Mouse (Mus musculus) CD4-positive naive resting alpha-beta T cell, adult 76 days (primary cell): ENCODE measurements around the gene Rgl1. TPM values are rescaled to one million over a fixed set of nuclear protein-coding genes. Genes with fewer than 3 reads are reported as not detected.

Experiments used
- total RNA-seq: library from RNA; stranded (reverse); gene quantifications from one replicate; pipeline ENCODE4 v1.2.4, GENCODE M21; 2023

Rgl1 gene
- 6.5 TPM for total RNA-seq

DNA sequence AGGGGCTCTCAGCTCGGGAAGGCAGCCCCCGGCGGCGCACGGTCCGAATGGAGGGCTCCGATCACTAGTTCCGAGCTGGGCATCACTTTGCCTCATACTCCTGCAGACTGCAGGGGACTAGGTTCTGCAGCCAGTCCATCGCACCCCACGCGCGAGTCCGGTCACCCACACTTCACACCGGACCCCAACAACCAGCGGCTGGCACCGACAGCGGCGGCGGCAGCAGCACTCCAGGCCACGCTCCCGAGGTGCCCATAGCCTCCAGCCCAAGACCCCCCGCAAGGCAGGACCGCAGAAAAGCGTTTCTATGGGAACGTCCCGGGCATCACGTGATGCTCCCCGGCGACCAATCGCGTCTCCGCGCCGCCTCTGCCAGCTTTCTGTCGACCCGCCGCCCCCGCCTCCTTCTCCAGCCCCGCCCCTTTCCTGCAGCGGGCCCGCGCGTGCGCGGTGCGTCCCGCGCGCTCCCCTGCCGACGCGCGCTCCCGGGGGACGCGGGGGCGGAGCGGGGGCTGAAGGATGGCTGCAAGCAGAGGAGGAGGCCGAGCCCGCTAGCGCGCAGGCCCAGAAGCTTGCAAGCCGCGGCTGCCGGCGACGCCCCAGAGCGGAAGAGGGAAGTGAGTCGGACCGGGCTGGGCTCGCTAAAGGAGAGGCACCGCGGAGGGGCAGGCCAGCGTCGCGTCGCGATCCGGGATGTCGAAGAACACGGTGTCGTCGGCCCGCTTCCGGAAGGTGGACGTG is at the start of gene Rgl1, which contains the start of gene Arpc5:
TSS of gene Rgl1 (minus strand) at position 320 of the 741 bp plus-strand sequence.
TSS of gene Arpc5 (plus strand) at position 511 of the 741 bp plus-strand sequence.

DNA sequence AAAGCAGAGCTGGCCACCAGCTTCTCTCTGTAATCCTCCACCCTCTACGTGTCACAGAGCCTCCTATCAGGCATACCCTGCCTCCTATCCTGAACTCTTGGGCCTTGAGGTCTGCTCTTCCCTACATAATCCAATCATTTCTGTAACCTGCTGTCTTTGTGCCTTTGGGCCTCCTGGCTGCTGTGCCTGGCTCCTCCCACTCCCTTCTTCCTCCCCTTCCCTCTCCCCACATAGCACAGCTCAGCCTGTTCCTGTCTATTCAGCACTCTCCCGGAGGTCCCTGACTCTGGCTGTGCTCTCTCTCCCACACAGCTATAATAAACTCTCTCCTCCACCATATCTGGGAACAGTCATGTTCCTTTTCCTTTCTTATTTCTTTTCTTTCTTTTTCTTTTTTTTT is 33.7 kb upstream of the Rgl1 start, which contains the start of gene Ncf2:
TSS of gene Ncf2 (plus strand) at position 298 of the 400 bp plus-strand sequence.

DNA sequence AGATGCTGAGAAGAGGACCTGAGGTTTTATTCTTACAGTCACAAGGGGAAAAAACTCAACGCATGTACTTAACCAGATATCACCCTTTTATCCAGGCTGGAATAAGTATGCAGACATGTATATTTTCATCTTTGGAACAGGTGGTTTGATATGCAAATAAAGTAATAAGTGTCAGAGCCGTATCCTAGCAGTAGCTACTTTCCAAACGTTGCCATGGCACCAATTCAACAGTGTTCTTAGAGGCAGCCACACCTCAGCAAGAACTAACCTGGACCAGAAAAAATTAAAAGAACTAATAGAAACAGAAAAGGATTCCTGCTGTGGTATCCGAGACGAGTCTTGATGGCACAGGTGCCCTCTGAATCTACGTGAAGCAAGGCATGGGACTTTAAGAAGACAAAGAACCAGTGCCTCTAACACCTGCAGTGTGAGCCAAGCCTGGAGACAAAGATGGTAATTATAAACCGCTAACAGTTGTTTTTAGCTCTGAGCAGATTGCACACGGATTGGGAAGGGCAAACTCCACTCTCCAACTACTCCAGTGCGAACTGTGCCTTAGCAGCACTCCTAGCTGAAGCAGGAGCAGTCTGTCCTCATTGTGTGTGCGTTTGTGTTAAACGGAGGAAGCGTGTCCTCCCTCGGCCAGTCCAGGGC is 15.7 kb downstream of the Rgl1 start, which contains the start of gene Apobec4:
TSS of gene Apobec4 (plus strand) at position 240 of the 654 bp plus-strand sequence.

Other genes with a start within 250 kb of the Rgl1 start
- gene Apobec4, start 15.8 kb downstream of the Rgl1 start, total RNA-seq = not detected
- 233 TPM for gene Arpc5, start 191 bp upstream of the Rgl1 start, total RNA-seq
- gene Ncf2, start 33.8 kb upstream of the Rgl1 start, total RNA-seq = 31.2 TPM
- gene Smg7, start 136.3 kb upstream of the Rgl1 start, total RNA-seq = 131 TPM
- gene Nmnat2, start 188.6 kb upstream of the Rgl1 start, total RNA-seq = 3.1 TPM